15 mouse cellular contexts compared by ENCODE assay signal in genomic region chr1:184905371-184905770, GRCm38 (mm10). TPM values are rescaled to one million over a fixed set of nuclear protein-coding genes. Genes with fewer than 3 reads are reported as not detected.
A peak's percentile ranks its signal among the peaks of the same experiment; 100 is the strongest.
DNase-seq lines count a peak whose midpoint lies in the region; ATAC-seq lines count a peak whose summit lies in the region.
"Had no signal": no experiment of that assay in that cellular context is flagged by ENCODE, and none has a peak within 500 bp of the region (broad histone marks: within the 10 kb centered on the region; RNA-seq: fewer than 3 reads in every experiment).

No protein-coding gene starts in this region.

- peak overlapping the region; percentile 37 for H3K27ac ChIP-seq in midbrain, embryonic 14.5 days (replicated peaks; ENCODE audit: low read depth, low read length)
- H3K27ac ChIP-seq in midbrain, embryonic 11.5 days (ENCODE audit: low read depth, low read length), result no peak overlapping the region
- H3K27ac ChIP-seq in hindbrain, embryonic 15.5 days (replicated peaks), result no peak overlapping the region
- no peak overlapping the region for H3K27ac ChIP-seq in midbrain, embryonic 16.5 days (ENCODE audit: low read length)
- H3K27ac ChIP-seq: limb, embryonic 13.5 days had no signal

- peak; percentile 41; the same call in 1 of the 2 replicates for ATAC-seq in midbrain, embryonic 14.5 days (ENCODE audit: low FRiP score, low TSS enrichment)
- ATAC-seq in midbrain, embryonic 11.5 days (ENCODE audit: low FRiP score), result no peak
- peak; percentile 39; the same call in 1 of the 2 replicates for ATAC-seq in hindbrain, embryonic 15.5 days (ENCODE audit: low FRiP score, low read depth)
- peak; percentile 63 for ATAC-seq in midbrain, embryonic 16.5 days
- ATAC-seq: CD4-positive, CD25-positive, alpha-beta regulatory T cell, adult 4 months; inflammation-experienced regulatory T-cells, adult 6 months; lung, postnatal 0 days had no signal

- peaks cover 85% of the 10 kb centered on the region for H3K36me3 ChIP-seq in midbrain, embryonic 14.5 days (ENCODE audit: control insufficient read depth, insufficient read depth, low read length)
- H3K36me3 ChIP-seq in midbrain, embryonic 11.5 days (ENCODE audit: control insufficient read depth, insufficient read depth, low read length), result peaks cover 9% of the 10 kb centered on the region; the same call in 1 of the 2 replicates
- H3K36me3 ChIP-seq in hindbrain, embryonic 15.5 days, result peaks cover 50% of the 10 kb centered on the region
- H3K36me3 ChIP-seq in midbrain, embryonic 16.5 days (ENCODE audit: control insufficient read depth, insufficient read depth, low read length), result peaks cover 37% of the 10 kb centered on the region

- no peak overlapping the region for H3K4me2 ChIP-seq in midbrain, embryonic 14.5 days (ENCODE audit: low read length)
- no peak overlapping the region for H3K4me2 ChIP-seq in midbrain, embryonic 11.5 days
- H3K4me2 ChIP-seq in hindbrain, embryonic 15.5 days, result no peak overlapping the region
- H3K4me2 ChIP-seq in midbrain, embryonic 16.5 days (ENCODE audit: low read length), result no peak overlapping the region
- H3K4me2 ChIP-seq: limb, embryonic 13.5 days had no signal

- 52% methylated on average over 19 of the region's 19 CpGs for WGBS in midbrain, embryonic 14.5 days
- 84% methylated on average over 19 of the region's 19 CpGs for WGBS in midbrain, embryonic 11.5 days
- WGBS in hindbrain, embryonic 15.5 days, result 39% methylated on average over 19 of the region's 19 CpGs
- WGBS in midbrain, embryonic 16.5 days, result 56% methylated on average over 19 of the region's 19 CpGs

- H3K9ac ChIP-seq in midbrain, embryonic 14.5 days (replicated peaks; ENCODE audit: low read length), result no peak overlapping the region; the same call in 1 of the 2 replicates
- no peak overlapping the region for H3K9ac ChIP-seq in midbrain, embryonic 11.5 days (ENCODE audit: low read length)
- no peak overlapping the region for H3K9ac ChIP-seq in hindbrain, embryonic 15.5 days
- H3K9ac ChIP-seq in midbrain, embryonic 16.5 days (ENCODE audit: low read depth, low read length), result no peak overlapping the region
- H3K9ac ChIP-seq: limb, embryonic 13.5 days had no signal

- H3K4me1 ChIP-seq in midbrain, embryonic 14.5 days (ENCODE audit: control insufficient read depth, insufficient read depth, low read length), result 0 out of 2 replicates have a peak, but pooled peaks cover 9% of the 10 kb centered on the region
- no peaks in the 10 kb centered on the region; the same call in 1 of the 2 replicates for H3K4me1 ChIP-seq in midbrain, embryonic 11.5 days (ENCODE audit: control insufficient read depth, insufficient read depth, low read length)
- H3K4me1 ChIP-seq in hindbrain, embryonic 15.5 days (replicated peaks), result peaks cover 15% of the 10 kb centered on the region
- H3K4me1 ChIP-seq in midbrain, embryonic 16.5 days (ENCODE audit: control insufficient read depth, insufficient read depth, low read length), result peaks cover 12% of the 10 kb centered on the region
- H3K4me1 ChIP-seq: limb, embryonic 13.5 days had no signal

- H3K27me3 ChIP-seq in midbrain, embryonic 14.5 days (ENCODE audit: control insufficient read depth, insufficient read depth, low read length), result no peaks in the 10 kb centered on the region
- no peaks in the 10 kb centered on the region for H3K27me3 ChIP-seq in midbrain, embryonic 11.5 days (ENCODE audit: control insufficient read depth, insufficient read depth, low read length)
- H3K27me3 ChIP-seq in hindbrain, embryonic 15.5 days, result no peaks in the 10 kb centered on the region
- H3K27me3 ChIP-seq in midbrain, embryonic 16.5 days (ENCODE audit: control insufficient read depth, insufficient read depth, low read depth, low read length), result no peaks in the 10 kb centered on the region
- H3K27me3 ChIP-seq: limb, embryonic 13.5 days had no signal

- no peak overlapping the region for H3K4me3 ChIP-seq in midbrain, embryonic 14.5 days (replicated peaks; ENCODE audit: low read depth, low read length)
- H3K4me3 ChIP-seq in midbrain, embryonic 11.5 days (ENCODE audit: low read depth, low read length), result no peak overlapping the region
- no peak overlapping the region for H3K4me3 ChIP-seq in hindbrain, embryonic 15.5 days
- H3K4me3 ChIP-seq in midbrain, embryonic 16.5 days (ENCODE audit: low read depth, low read length), result no peak overlapping the region
- H3K4me3 ChIP-seq: limb, embryonic 13.5 days had no signal

- intact Hi-C loops in gastrocnemius, postnatal 36 days (cut with DNase I), result no loop called here

- DNase-seq in midbrain, embryonic 14.5 days, result peak; percentile 68
- DNase-seq in midbrain, embryonic 11.5 days (ENCODE audit: low spot score, missing footprints), result no peak
- peak; percentile 90 to 94 for DNase-seq in cerebellum, postnatal 10 days
- DNase-seq in gastrocnemius, postnatal 36 days, result no peak
- no peak for DNase-seq in natural killer cell, adult 2 months (ENCODE audit: low spot score in 2 of 2)
- no peak for DNase-seq in B cell, adult 2 months
- DNase-seq: adrenal gland, postnatal 10 days; embryo, embryonic 11 days; thymus, adult 2 months had no signal

- H3K9me3 ChIP-seq in midbrain, embryonic 14.5 days (ENCODE audit: control insufficient read depth, low read length), result no peaks in the 10 kb centered on the region
- no peaks in the 10 kb centered on the region for H3K9me3 ChIP-seq in midbrain, embryonic 11.5 days (ENCODE audit: control insufficient read depth, low read length)
- H3K9me3 ChIP-seq in hindbrain, embryonic 15.5 days, result no peaks in the 10 kb centered on the region
- H3K9me3 ChIP-seq in midbrain, embryonic 16.5 days (replicated peaks; ENCODE audit: control insufficient read depth, low read length, poor library complexity, severe bottlenecking), result no peaks in the 10 kb centered on the region
- H3K9me3 ChIP-seq: limb, embryonic 13.5 days had no signal

RNA-seq across cellular contexts. Expression of gene C130074G19Rik, which starts 22.4 kb away (rescaled TPM):
- 0.40 and 1.1 TPM in 2 replicates for polyA plus RNA-seq in midbrain, embryonic 14.5 days (2014; fragmentation: Nextera tagmentation; extraction: Ambion mirVana)
- polyA plus RNA-seq in midbrain, embryonic 11.5 days (2014; fragmentation: Nextera tagmentation; extraction: Ambion mirVana), result 0.50 and 0.52 TPM in 2 replicates
- polyA plus RNA-seq in hindbrain, embryonic 15.5 days (2015; fragmentation: Nextera tagmentation; extraction: Ambion mirVana), result 0.99 and 1.2 TPM in 2 replicates
- polyA plus RNA-seq in midbrain, embryonic 16.5 days (2015; fragmentation: Nextera tagmentation; extraction: Ambion mirVana), result 0.83 and 0.87 TPM in 2 replicates
- 10 to 100 TPM; 12.0 to 12.4 TPM for total RNA-seq in gastrocnemius, postnatal 36 days (2021)
- polyA plus RNA-seq: CD4-positive, CD25-positive, alpha-beta regulatory T cell, adult 4 months; inflammation-experienced regulatory T-cells, adult 6 months had no signal

RNA-seq across cellular contexts. Expression of gene Marc2, which starts 59.1 kb away (rescaled TPM):
- polyA plus RNA-seq in midbrain, embryonic 14.5 days (2014; fragmentation: Nextera tagmentation; extraction: Ambion mirVana), result 111 and 112 TPM in 2 replicates
- 107 and 110 TPM in 2 replicates for polyA plus RNA-seq in midbrain, embryonic 11.5 days (2014; fragmentation: Nextera tagmentation; extraction: Ambion mirVana)
- 114 and 130 TPM in 2 replicates for polyA plus RNA-seq in hindbrain, embryonic 15.5 days (2015; fragmentation: Nextera tagmentation; extraction: Ambion mirVana)
- 97.6 and 97.7 TPM in 2 replicates for polyA plus RNA-seq in midbrain, embryonic 16.5 days (2015; fragmentation: Nextera tagmentation; extraction: Ambion mirVana)
- total RNA-seq in gastrocnemius, postnatal 36 days (2021), result 100 to 1,000 TPM; 124 to 142 TPM

Comparison
In these comparisons a context has a peak if more than half of its experiments do, and no peak if none do; other contexts are left out.
1. DNase-seq: peak in midbrain, embryonic 14.5 days (single experiment) and cerebellum, postnatal 10 days (2 of 2); none in midbrain, embryonic 11.5 days (single experiment), gastrocnemius, postnatal 36 days (0 of 2), natural killer cell, adult 2 months (0 of 2) and B cell, adult 2 months (0 of 2).